11 mouse cellular contexts compared by ENCODE assay signal in genomic region chr4:150872681-150873080, GRCm38 (mm10). TPM values are rescaled to one million over a fixed set of nuclear protein-coding genes. Genes with fewer than 3 reads are reported as not detected.
A peak's percentile ranks its signal among the peaks of the same experiment; 100 is the strongest.
DNase-seq lines count a peak whose midpoint lies in the region; ATAC-seq lines count a peak whose summit lies in the region.
"Had no signal": no experiment of that assay in that cellular context is flagged by ENCODE, and none has a peak within 500 bp of the region (broad histone marks: within the 10 kb centered on the region; RNA-seq: fewer than 3 reads in every experiment).

No protein-coding gene starts in this region.

- WGBS in heart, embryonic 14.5 days, result 71% methylated on average over 8 of the region's 8 CpGs
- WGBS in lung, embryonic 15.5 days, result 63% methylated on average over 8 of the region's 8 CpGs
- 87% methylated on average over 8 of the region's 8 CpGs for WGBS in hindbrain, embryonic 15.5 days
- 62% methylated on average over 8 of the region's 8 CpGs for WGBS in stomach, embryonic 16.5 days

- H3K36me3 ChIP-seq in heart, embryonic 14.5 days (ENCODE audit: control insufficient read depth, insufficient read depth, low read length), result peaks cover 11% of the 10 kb centered on the region
- peaks cover 6% of the 10 kb centered on the region; the same call in 1 of the 2 replicates for H3K36me3 ChIP-seq in lung, embryonic 15.5 days
- H3K36me3 ChIP-seq in hindbrain, embryonic 15.5 days, result peaks cover 6% of the 10 kb centered on the region; the same call in 1 of the 2 replicates
- H3K36me3 ChIP-seq in stomach, embryonic 16.5 days (ENCODE audit: control insufficient read depth, insufficient read depth, low read length), result no peaks in the 10 kb centered on the region

- peaks cover 25 to 26% of the 10 kb centered on the region in 2 experiments for H3K4me1 ChIP-seq in heart, embryonic 14.5 days (ENCODE audit: control insufficient read depth in 2 of 2, insufficient read depth in 2 of 2, low read length in 2 of 2)
- H3K4me1 ChIP-seq in lung, embryonic 15.5 days, result peaks cover 38% of the 10 kb centered on the region
- peaks cover 17% of the 10 kb centered on the region for H3K4me1 ChIP-seq in hindbrain, embryonic 15.5 days (replicated peaks)
- H3K4me1 ChIP-seq in stomach, embryonic 16.5 days (ENCODE audit: control insufficient read depth, insufficient read depth, low read length), result peaks cover 32% of the 10 kb centered on the region

- H3K4me3 ChIP-seq in heart, embryonic 14.5 days (ENCODE audit: control insufficient read depth in 1 of 2, insufficient read depth in 1 of 2, low read depth in 1 of 2, low read length in 2 of 2), result no peak overlapping the region
- H3K4me3 ChIP-seq in lung, embryonic 15.5 days, result no peak overlapping the region
- no peak overlapping the region for H3K4me3 ChIP-seq in hindbrain, embryonic 15.5 days
- H3K4me3 ChIP-seq in stomach, embryonic 16.5 days (replicated peaks; ENCODE audit: low read length), result no peak overlapping the region
- H3K4me3 ChIP-seq: forebrain, embryonic 13.5 days had no signal

- no peak for DNase-seq in heart, postnatal 36 days
- DNase-seq in lung, postnatal 14 days, result no peak
- DNase-seq in spleen, postnatal 14 days (ENCODE audit: low spot score in 2 of 2), result no peak
- DNase-seq in T-cell, adult 2 months (ENCODE audit: low spot score), result no peak

- no peak for ATAC-seq in heart, embryonic 14.5 days (ENCODE audit: insufficient number of reproducible peaks, insufficient read depth, low FRiP score, low read depth)
- no peak for ATAC-seq in lung, embryonic 15.5 days (ENCODE audit: borderline replicate concordance, extremely low read depth, low FRiP score, low TSS enrichment)
- no peak for ATAC-seq in hindbrain, embryonic 15.5 days (ENCODE audit: low FRiP score, low read depth)
- no peak for ATAC-seq in stomach, embryonic 16.5 days (ENCODE audit: insufficient read depth, low FRiP score)
- ATAC-seq: forebrain, embryonic 13.5 days; midbrain, embryonic 16.5 days had no signal

- peak overlapping the region in 1 of 2 experiments; percentile 58; a peak in 1 of 4 replicates for H3K27ac ChIP-seq in heart, embryonic 14.5 days (replicated peaks in 1 of 2; ENCODE audit: control insufficient read depth in 1 of 2, insufficient read depth in 1 of 2, low read depth in 2 of 2, low read length in 2 of 2)
- H3K27ac ChIP-seq in lung, embryonic 15.5 days, result peak overlapping the region; percentile 83
- H3K27ac ChIP-seq in hindbrain, embryonic 15.5 days (replicated peaks), result peak overlapping the region; percentile 61
- peak overlapping the region; percentile 92 for H3K27ac ChIP-seq in stomach, embryonic 16.5 days (ENCODE audit: low read length)
- H3K27ac ChIP-seq: forebrain, embryonic 13.5 days; liver, embryonic 14.5 days had no signal

- no peaks in the 10 kb centered on the region for H3K27me3 ChIP-seq in heart, embryonic 14.5 days (ENCODE audit: control insufficient read depth, insufficient read depth, low read length)
- no peaks in the 10 kb centered on the region for H3K27me3 ChIP-seq in lung, embryonic 15.5 days
- no peaks in the 10 kb centered on the region for H3K27me3 ChIP-seq in hindbrain, embryonic 15.5 days
- H3K27me3 ChIP-seq in stomach, embryonic 16.5 days (ENCODE audit: control insufficient read depth, insufficient read depth, low read length), result no peaks in the 10 kb centered on the region
- H3K27me3 ChIP-seq: forebrain, embryonic 13.5 days had no signal

- no peak overlapping the region for H3K4me2 ChIP-seq in heart, embryonic 14.5 days (ENCODE audit: low read length)
- H3K4me2 ChIP-seq in lung, embryonic 15.5 days, result no peak overlapping the region
- no peak overlapping the region for H3K4me2 ChIP-seq in hindbrain, embryonic 15.5 days
- H3K4me2 ChIP-seq in stomach, embryonic 16.5 days (ENCODE audit: low read depth, low read length), result no peak overlapping the region
- H3K4me2 ChIP-seq: forebrain, embryonic 13.5 days had no signal

- H3K9me3 ChIP-seq in heart, embryonic 14.5 days (ENCODE audit: control insufficient read depth, low read length), result no peaks in the 10 kb centered on the region
- H3K9me3 ChIP-seq in lung, embryonic 15.5 days, result no peaks in the 10 kb centered on the region
- H3K9me3 ChIP-seq in hindbrain, embryonic 15.5 days, result no peaks in the 10 kb centered on the region
- no peaks in the 10 kb centered on the region for H3K9me3 ChIP-seq in stomach, embryonic 16.5 days (replicated peaks; ENCODE audit: control insufficient read depth, low read length)
- H3K9me3 ChIP-seq: forebrain, embryonic 13.5 days had no signal

- peak overlapping the region; percentile 2; the same call in 1 of the 2 replicates for H3K9ac ChIP-seq in heart, embryonic 14.5 days (ENCODE audit: low read length)
- no peak overlapping the region for H3K9ac ChIP-seq in lung, embryonic 15.5 days
- no peak overlapping the region for H3K9ac ChIP-seq in hindbrain, embryonic 15.5 days
- no peak overlapping the region for H3K9ac ChIP-seq in stomach, embryonic 16.5 days (ENCODE audit: low read length)
- H3K9ac ChIP-seq: forebrain, embryonic 13.5 days; liver, embryonic 14.5 days had no signal

- intact Hi-C loops in heart, postnatal 36 days (cut with DNase I), result no loop called here

RNA-seq across cellular contexts. Expression of gene Errfi1, which starts 19.0 kb away (rescaled TPM):
- polyA plus RNA-seq in heart, embryonic 14.5 days (2014; fragmentation: Nextera tagmentation; extraction: Ambion mirVana), result 9.4 and 10.7 TPM in 2 replicates
- total RNA-seq in heart, postnatal 36 days (2021), result 10 to 100 TPM; 13.7 to 19.6 TPM
- 41.7 and 42.7 TPM in 2 replicates for polyA plus RNA-seq in lung, embryonic 15.5 days (2015; fragmentation: Nextera tagmentation; extraction: Ambion mirVana)
- polyA plus RNA-seq in hindbrain, embryonic 15.5 days (2015; fragmentation: Nextera tagmentation; extraction: Ambion mirVana), result 29.0 and 31.7 TPM in 2 replicates
- 29.4 and 30.8 TPM in 2 replicates for polyA plus RNA-seq in stomach, embryonic 16.5 days (2015; fragmentation: Nextera tagmentation; extraction: Ambion mirVana)

RNA-seq across cellular contexts. Expression of gene Park7, which starts 41.6 kb away (rescaled TPM):
- 333 and 351 TPM in 2 replicates for polyA plus RNA-seq in heart, embryonic 14.5 days (2014; fragmentation: Nextera tagmentation; extraction: Ambion mirVana)
- total RNA-seq in heart, postnatal 36 days (2021), result 100 to 1,000 TPM; 247 to 253 TPM
- 423 and 449 TPM in 2 replicates for polyA plus RNA-seq in lung, embryonic 15.5 days (2015; fragmentation: Nextera tagmentation; extraction: Ambion mirVana)
- polyA plus RNA-seq in hindbrain, embryonic 15.5 days (2015; fragmentation: Nextera tagmentation; extraction: Ambion mirVana), result 372 and 389 TPM in 2 replicates
- polyA plus RNA-seq in stomach, embryonic 16.5 days (2015; fragmentation: Nextera tagmentation; extraction: Ambion mirVana), result 362 and 368 TPM in 2 replicates

RNA-seq across cellular contexts. Expression of gene Tnfrsf9, which starts 41.7 kb away (rescaled TPM):
- polyA plus RNA-seq in heart, embryonic 14.5 days (2014; fragmentation: Nextera tagmentation; extraction: Ambion mirVana), result 1.8 and 2.1 TPM in 2 replicates
- under 1 TPM in 1 of 2 experiments, not detected in 1; 0.25 TPM for total RNA-seq in heart, postnatal 36 days (2021)
- polyA plus RNA-seq in lung, embryonic 15.5 days (2015; fragmentation: Nextera tagmentation; extraction: Ambion mirVana), result 0.26 and 0.29 TPM in 2 replicates
- 0.34 and 0.41 TPM in 2 replicates for polyA plus RNA-seq in hindbrain, embryonic 15.5 days (2015; fragmentation: Nextera tagmentation; extraction: Ambion mirVana)
- 0.84 and 1.3 TPM in 2 replicates for polyA plus RNA-seq in stomach, embryonic 16.5 days (2015; fragmentation: Nextera tagmentation; extraction: Ambion mirVana)
